Mouse (Mus musculus): Measurements from ENCODE around the gene Stx7. TPM values are rescaled to one million over a fixed set of nuclear protein-coding genes. Genes with fewer than 3 reads are reported as not detected.

Stx7 gene
- polyA plus RNA-seq, 1 experiment, result 97.8 TPM

GRCm38 (mm10) chr10:24133132-24133531, 16.0 kb upstream of the Stx7 start:
- H3K4me1 ChIP-seq (ENCODE audit: control insufficient read depth, insufficient read depth, low read length), result no peaks in the 10 kb centered on the region; the same call in none of the 2 replicates
- 14% methylated on average over 2 of the region's 2 CpGs for WGBS

GRCm38 (mm10) chr10:24134071-24134645, 14.9 kb upstream of the Stx7 start:
- no peak for DNase-seq
- TF ChIP-seq POLR2A (IDR thresholded peaks at IDR 0.05; ENCODE audit: borderline replicate concordance, extremely low read depth, low read depth, low read length) (no peak), CTCF (IDR thresholded peaks at IDR 0.05; ENCODE audit: insufficient read depth, low read length) (no peak)
- no peak overlapping the region for H3K4me3 ChIP-seq (replicated peaks; ENCODE audit: extremely low read depth, low read depth, low read length)
- WGBS, result 39% methylated on average over 7 of the region's 7 CpGs
- no peaks in the 10 kb centered on the region; the same call in none of the 2 replicates for H3K4me1 ChIP-seq (ENCODE audit: control insufficient read depth, insufficient read depth, low read length)

More at GRCm38 (mm10) chr10:24133132-24133531, 16.0 kb upstream of the Stx7 start:
- no peak for DNase-seq
- TF ChIP-seq POLR2A (IDR thresholded peaks at IDR 0.05; ENCODE audit: borderline replicate concordance, extremely low read depth, low read depth, low read length) (no peak), CTCF (IDR thresholded peaks at IDR 0.05; ENCODE audit: insufficient read depth, low read length) (no peak)
- no peak overlapping the region for H3K4me3 ChIP-seq (replicated peaks; ENCODE audit: extremely low read depth, low read depth, low read length)

- TF ChIP-seq CTCF (IDR thresholded peaks at IDR 0.05; ENCODE audit: insufficient read depth, low read length), result no peak
- TF ChIP-seq POLR2A (IDR thresholded peaks at IDR 0.05; ENCODE audit: borderline replicate concordance, extremely low read depth, low read depth, low read length), result no peak
- DNase-seq, result no peak
- 49% methylated on average over 2 of the region's 2 CpGs for WGBS
- Histone ChIP-seq H3K4me1 (ENCODE audit: control insufficient read depth, insufficient read depth, low read length) (no peaks in the 10 kb centered on the region; the same call in 1 of the 2 replicates), H3K4me3 (replicated peaks; ENCODE audit: extremely low read depth, low read depth, low read length) (no peak overlapping the region)
Measured at GRCm38 (mm10) chr10:24138623-24139261, 10.4 kb upstream of the Stx7 start.

GRCm38 (mm10) chr10:24142735-24143134, 6.4 kb upstream of the Stx7 start:
- no peak for TF ChIP-seq POLR2A (IDR thresholded peaks at IDR 0.05; ENCODE audit: borderline replicate concordance, extremely low read depth, low read depth, low read length)
- no peak for TF ChIP-seq CTCF (IDR thresholded peaks at IDR 0.05; ENCODE audit: insufficient read depth, low read length)
- no peak overlapping the region for H3K4me3 ChIP-seq (replicated peaks; ENCODE audit: extremely low read depth, low read depth, low read length)
- WGBS, result 55% methylated on average over 3 of the region's 3 CpGs
- H3K4me1 ChIP-seq (ENCODE audit: control insufficient read depth, insufficient read depth, low read length), result no peaks in the 10 kb centered on the region; the same call in 1 of the 2 replicates
- no peak for DNase-seq

- TF ChIP-seq CTCF (IDR thresholded peaks at IDR 0.05; ENCODE audit: insufficient read depth, low read length), result no peak
- no peak for TF ChIP-seq POLR2A (IDR thresholded peaks at IDR 0.05; ENCODE audit: borderline replicate concordance, extremely low read depth, low read depth, low read length)
- H3K4me3 ChIP-seq (replicated peaks; ENCODE audit: extremely low read depth, low read depth, low read length), result peak overlapping the region; percentile 59
- 28% methylated on average over 7 of the region's 7 CpGs for WGBS
- peaks cover 9% of the 10 kb centered on the region for H3K4me1 ChIP-seq (ENCODE audit: control insufficient read depth, insufficient read depth, low read length)
- no peak for DNase-seq
Measured at GRCm38 (mm10) chr10:24150086-24150485, 984 bp downstream of the Stx7 start.

GRCm38 (mm10) chr10:24158470-24159254, 9.6 kb downstream of the Stx7 start:
- Histone ChIP-seq H3K4me1 (ENCODE audit: control insufficient read depth, insufficient read depth, low read length) (peaks cover 10% of the 10 kb centered on the region), H3K4me3 (replicated peaks; ENCODE audit: extremely low read depth, low read depth, low read length) (no peak overlapping the region)
- WGBS, result 89% methylated on average over 12 of the region's 12 CpGs
- TF ChIP-seq CTCF (IDR thresholded peaks at IDR 0.05; ENCODE audit: insufficient read depth, low read length) (no peak), POLR2A (IDR thresholded peaks at IDR 0.05; ENCODE audit: borderline replicate concordance, extremely low read depth, low read depth, low read length) (no peak)
- no peak for DNase-seq

- Histone ChIP-seq H3K4me3 (replicated peaks; ENCODE audit: extremely low read depth, low read depth, low read length) (no peak overlapping the region), H3K4me1 (ENCODE audit: control insufficient read depth, insufficient read depth, low read length) (peaks cover 14% of the 10 kb centered on the region)
- 31% methylated on average over 5 of the region's 5 CpGs for WGBS
- TF ChIP-seq POLR2A (IDR thresholded peaks at IDR 0.05; ENCODE audit: borderline replicate concordance, extremely low read depth, low read depth, low read length) (no peak), CTCF (IDR thresholded peaks at IDR 0.05; ENCODE audit: insufficient read depth, low read length) (no peak)
- no peak for DNase-seq
Measured at GRCm38 (mm10) chr10:24159575-24159974, 10.5 kb downstream of the Stx7 start.

- TF ChIP-seq POLR2A (IDR thresholded peaks at IDR 0.05; ENCODE audit: borderline replicate concordance, extremely low read depth, low read depth, low read length) (no peak), CTCF (IDR thresholded peaks at IDR 0.05; ENCODE audit: insufficient read depth, low read length) (no peak)
- WGBS, result 71% methylated on average over 7 of the region's 7 CpGs
- no peak for DNase-seq
- peaks cover 19% of the 10 kb centered on the region for H3K4me1 ChIP-seq (ENCODE audit: control insufficient read depth, insufficient read depth, low read length)
- no peak overlapping the region for H3K4me3 ChIP-seq (replicated peaks; ENCODE audit: extremely low read depth, low read depth, low read length)
Measured at GRCm38 (mm10) chr10:24160349-24160748, 11.2 kb downstream of the Stx7 start.

- WGBS, result 37% methylated on average over 11 of the region's 11 CpGs
- peaks cover 35% of the 10 kb centered on the region for H3K4me1 ChIP-seq (ENCODE audit: control insufficient read depth, insufficient read depth, low read length)
- DNase-seq, result no peak
Measured at GRCm38 (mm10) chr10:24164137-24164908, 15.2 kb downstream of the Stx7 start.

More at GRCm38 (mm10) chr10:24164137-24164908, 15.2 kb downstream of the Stx7 start:
- no peak for TF ChIP-seq POLR2A (IDR thresholded peaks at IDR 0.05; ENCODE audit: borderline replicate concordance, extremely low read depth, low read depth, low read length)
- no peak for TF ChIP-seq CTCF (IDR thresholded peaks at IDR 0.05; ENCODE audit: insufficient read depth, low read length)
- no peak overlapping the region for H3K4me3 ChIP-seq (replicated peaks; ENCODE audit: extremely low read depth, low read depth, low read length)
